In genomic region chr13:64129616-64130375, GRCm38 (mm10) we compare ENCODE assay signal across 9 mouse cellular contexts. TPM values are rescaled to one million over a fixed set of nuclear protein-coding genes. Genes with fewer than 3 reads are reported as not detected.
A peak's percentile ranks its signal among the peaks of the same experiment; 100 is the strongest.
DNase-seq lines count a peak whose midpoint lies in the region; ATAC-seq and TF ChIP-seq lines count a peak whose summit lies in the region.
"Had no signal": no experiment of that assay in that cellular context is flagged by ENCODE, and none has a peak within 500 bp of the region (broad histone marks: within the 10 kb centered on the region; RNA-seq: fewer than 3 reads in every experiment).

No protein-coding gene starts in this region.

- H3K27me3 ChIP-seq in liver, embryonic 11.5 days (replicated peaks; ENCODE audit: control insufficient read depth, insufficient read depth, low read length), result no peaks in the 10 kb centered on the region
- no peaks in the 10 kb centered on the region for H3K27me3 ChIP-seq in midbrain, postnatal 0 days (ENCODE audit: insufficient read depth, low read length)

- 43% methylated on average over 15 of the region's 15 CpGs for WGBS in liver, embryonic 11.5 days
- 41% methylated on average over 15 of the region's 15 CpGs for WGBS in midbrain, postnatal 0 days

- H3K4me3 ChIP-seq in cortical plate, adult 2 months (ENCODE audit: insufficient read depth, low read length), result peak overlapping the region; percentile 45
- H3K4me3 ChIP-seq in liver, embryonic 11.5 days (ENCODE audit: low read depth, low read length), result peak overlapping the region; percentile 55
- H3K4me3 ChIP-seq in midbrain, postnatal 0 days (ENCODE audit: low read depth, low read length), result peak overlapping the region; percentile 55

- no peak for TF ChIP-seq POLR2A in cortical plate, adult 2 months (IDR thresholded peaks at IDR 0.05; ENCODE audit: extremely low read depth, insufficient read depth, low read length)

- no peak overlapping the region for H3K27ac ChIP-seq in cortical plate, adult 2 months (ENCODE audit: insufficient read depth, low read length)
- H3K27ac ChIP-seq in liver, embryonic 11.5 days (ENCODE audit: low read depth, low read length), result no peak overlapping the region
- no peak overlapping the region for H3K27ac ChIP-seq in midbrain, postnatal 0 days (ENCODE audit: low read depth, low read length)

- peaks cover 5% of the 10 kb centered on the region; the same call in 1 of the 2 replicates for H3K36me3 ChIP-seq in liver, embryonic 11.5 days (ENCODE audit: control insufficient read depth, insufficient read depth, low read length)
- no peaks in the 10 kb centered on the region for H3K36me3 ChIP-seq in midbrain, postnatal 0 days (ENCODE audit: insufficient read depth, low read length)

- TF ChIP-seq CTCF in cortical plate, adult 2 months (IDR thresholded peaks at IDR 0.05; ENCODE audit: extremely low read depth, insufficient read depth, low read length), result 0 out of 2 replicates have a peak, but pooled peaks have one; percentile 14
- peak; percentile 45 for TF ChIP-seq CTCF in midbrain, postnatal 0 days (IDR thresholded peaks at IDR 0.05)

- H3K9ac ChIP-seq in liver, embryonic 11.5 days (ENCODE audit: low read depth, low read length), result peak overlapping the region; percentile 58
- H3K9ac ChIP-seq in midbrain, postnatal 0 days (replicated peaks; ENCODE audit: low read length, poor library complexity, severe bottlenecking), result peak overlapping the region; percentile 50; the same call in 1 of the 2 replicates

- H3K4me2 ChIP-seq in liver, embryonic 11.5 days, result peak overlapping the region; percentile 71
- H3K4me2 ChIP-seq in midbrain, postnatal 0 days (ENCODE audit: low read depth, low read length, poor library complexity, severe bottlenecking), result peak overlapping the region; percentile 66

- H3K9me3 ChIP-seq in liver, embryonic 11.5 days (ENCODE audit: control insufficient read depth, low read length), result no peaks in the 10 kb centered on the region
- no peaks in the 10 kb centered on the region for H3K9me3 ChIP-seq in midbrain, postnatal 0 days (ENCODE audit: low read length)

- peak; percentile 19 to 26 for DNase-seq in cerebellum, adult 18-20 months
- no peak for DNase-seq in cerebellum, adult 11 months
- DNase-seq in heart, adult 8-10 months (ENCODE audit: low spot score), result peak; percentile 54
- DNase-seq in kidney, adult 18-20 months, result peak; percentile 75
- DNase-seq in liver, embryonic 11.5 days (ENCODE audit: low spot score), result peak; percentile 63
- DNase-seq in midbrain, postnatal 0 days (ENCODE audit: low spot score), result no peak
- DNase-seq in spleen, postnatal 36 days (ENCODE audit: low spot score in 2 of 2), result peak; percentile 63 to 72

- no peaks in the 10 kb centered on the region for H3K4me1 ChIP-seq in cortical plate, adult 2 months (ENCODE audit: control insufficient read depth, insufficient read depth, low read length)
- H3K4me1 ChIP-seq in liver, embryonic 11.5 days (replicated peaks; ENCODE audit: control insufficient read depth, insufficient read depth, low read length), result peaks cover 8% of the 10 kb centered on the region; the same call in 1 of the 2 replicates
- no peaks in the 10 kb centered on the region for H3K4me1 ChIP-seq in midbrain, postnatal 0 days (ENCODE audit: insufficient read depth, low read length)

- peak; percentile 79 for ATAC-seq in liver, embryonic 11.5 days (replicated peaks; ENCODE audit: low FRiP score)
- ATAC-seq in midbrain, postnatal 0 days (ENCODE audit: low FRiP score), result no peak

RNA-seq across cellular contexts. Expression of gene Slc35d2, which starts 0.6 kb away (rescaled TPM):
- 1.5 and 1.6 TPM in 2 replicates for polyA plus RNA-seq in cortical plate, adult 2 months (2012; rRNA removed)
- 1 to 10 TPM; 1.2 to 1.8 (median 1.5) TPM for total RNA-seq in heart, adult 8-10 months (2022)
- 4.2 and 5.8 TPM in 2 replicates for polyA plus RNA-seq in liver, embryonic 11.5 days (2014; fragmentation: Nextera tagmentation; extraction: Ambion mirVana)
- 0.99 and 2.6 TPM in 2 replicates for total RNA-seq in midbrain, postnatal 0 days (2014; rRNA removed)
- 1.0 and 1.1 TPM in 2 replicates for polyA plus RNA-seq in midbrain, postnatal 0 days (2015; fragmentation: Nextera tagmentation; extraction: Ambion mirVana)

RNA-seq across cellular contexts. Expression of gene Zfp367, which starts 23.2 kb away (rescaled TPM):
- 31.9 and 34.6 TPM in 2 replicates for polyA plus RNA-seq in cortical plate, adult 2 months (2012; rRNA removed)
- 10 to 100 TPM; 22.3 to 23.6 (median 22.8) TPM for total RNA-seq in heart, adult 8-10 months (2022)
- polyA plus RNA-seq in liver, embryonic 11.5 days (2014; fragmentation: Nextera tagmentation; extraction: Ambion mirVana), result 21.2 and 25.1 TPM in 2 replicates
- 7.1 and 8.6 TPM in 2 replicates for total RNA-seq in midbrain, postnatal 0 days (2014; rRNA removed)
- 3.3 and 3.4 TPM in 2 replicates for polyA plus RNA-seq in midbrain, postnatal 0 days (2015; fragmentation: Nextera tagmentation; extraction: Ambion mirVana)

RNA-seq across cellular contexts. Expression of gene Habp4, which starts 31.8 kb away (rescaled TPM):
- polyA plus RNA-seq in cortical plate, adult 2 months (2012; rRNA removed), result 203 and 210 TPM in 2 replicates
- 10 to 100 TPM; 48.4 to 58.8 (median 54.9) TPM for total RNA-seq in heart, adult 8-10 months (2022)
- 15.0 and 15.2 TPM in 2 replicates for polyA plus RNA-seq in liver, embryonic 11.5 days (2014; fragmentation: Nextera tagmentation; extraction: Ambion mirVana)
- 55.6 and 68.0 TPM in 2 replicates for total RNA-seq in midbrain, postnatal 0 days (2014; rRNA removed)
- polyA plus RNA-seq in midbrain, postnatal 0 days (2015; fragmentation: Nextera tagmentation; extraction: Ambion mirVana), result 60.3 and 64.5 TPM in 2 replicates

RNA-seq across cellular contexts. Expression of gene Hsd17b3, which starts 40.8 kb away (rescaled TPM):
- not detected in 2 replicates for polyA plus RNA-seq in cortical plate, adult 2 months (2012; rRNA removed)
- total RNA-seq in heart, adult 8-10 months (2022), result not detected
- not detected in 2 replicates for polyA plus RNA-seq in liver, embryonic 11.5 days (2014; fragmentation: Nextera tagmentation; extraction: Ambion mirVana)
- not detected in 2 replicates for total RNA-seq in midbrain, postnatal 0 days (2014; rRNA removed)
- polyA plus RNA-seq in midbrain, postnatal 0 days (2015; fragmentation: Nextera tagmentation; extraction: Ambion mirVana), result not detected in 2 replicates
- total RNA-seq: left cerebral cortex, postnatal 10 days had no signal

Comparison
In these comparisons a context has a peak if more than half of its experiments do, and no peak if none do; other contexts are left out.
1. DNase-seq: peak in cerebellum, adult 18-20 months (2 of 2), heart, adult 8-10 months (single experiment), kidney, adult 18-20 months (single experiment), liver, embryonic 11.5 days (single experiment) and spleen, postnatal 36 days (2 of 2); none in cerebellum, adult 11 months (single experiment) and midbrain, postnatal 0 days (single experiment).
2. Peak in every context shown above with its lines, with median percentiles within 50 percentile points of each other: H3K4me3 ChIP-seq.